Mouse (Mus musculus) cortical plate, adult 2 months (tissue): ENCODE data around the gene Ppp1cc.

Experiments used
- CTCF ChIP-seq: fragments of 200-500 bp; IDR thresholded peaks from 2 replicates; pipeline ENCODE4 v1.5.1; 2011; ENCODE audit warnings: mild to moderate bottlenecking, control low read depth, low read length; ENCODE audit not compliant: insufficient read depth; ENCODE audit errors: extremely low read depth
- POLR2A ChIP-seq: fragments of 200-500 bp; IDR thresholded peaks from 2 replicates; pipeline ENCODE4 v1.6.1; 2011; ENCODE audit warnings: mild to moderate bottlenecking, low read length, control low read depth; ENCODE audit not compliant: insufficient read depth; ENCODE audit errors: extremely low read depth

GRCm38 (mm10) chr5:122109325-122110060, 48.6 kb upstream of the Ppp1cc start:
- TF ChIP-seq POLR2A (no peak), CTCF (no peak)
